Mouse (Mus musculus) urinary bladder, postnatal 14 days (tissue): ENCODE data around the gene Nup188.

Experiments used
- DNase-seq: peaks from one replicate; pipeline ENCODE4 v3.0.0; 2021; ENCODE audit warnings: low spot score

Nup188 gene

DNA sequence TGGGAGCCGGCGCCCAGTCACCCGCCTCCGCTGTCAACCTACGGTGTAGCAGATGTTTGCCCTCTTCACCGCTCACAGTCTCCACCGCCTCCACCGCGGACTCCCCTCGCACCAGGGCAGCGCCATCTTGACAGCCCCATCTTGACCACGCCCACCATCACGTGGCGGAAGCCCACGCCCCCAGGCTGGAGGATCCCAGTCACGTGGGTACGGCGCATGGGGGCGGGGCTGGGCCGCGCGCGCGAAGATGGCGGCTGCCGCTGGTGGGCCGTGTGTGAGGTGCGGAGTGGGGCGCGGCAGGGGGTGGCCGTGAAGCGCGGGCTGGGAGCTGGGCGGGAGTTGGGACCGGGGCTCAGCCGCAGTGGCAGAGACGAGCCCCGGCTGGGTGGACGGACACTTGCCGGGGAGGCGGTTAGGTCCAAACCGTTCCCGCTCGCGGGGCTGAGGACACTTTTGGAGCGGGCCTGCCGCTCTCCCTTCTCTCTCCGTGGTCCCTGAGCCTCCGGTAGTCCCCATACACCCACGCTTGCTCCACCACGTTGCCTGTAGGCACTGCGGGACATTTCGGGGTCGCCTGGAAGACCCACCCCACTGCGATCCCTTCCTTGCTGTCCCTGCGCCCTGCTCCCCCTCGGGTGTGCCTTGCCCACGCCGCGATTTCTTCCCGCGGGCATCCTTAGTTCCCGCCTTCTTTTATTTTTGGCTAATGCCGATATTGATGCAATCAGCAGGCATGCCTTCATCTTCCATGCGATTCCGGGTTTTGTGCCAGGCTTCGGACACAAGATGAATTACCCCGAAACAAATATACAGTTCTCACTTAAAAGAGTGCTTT lies at the start of gene Nup188, which contains the start of gene Dolk:
Nup188 (plus strand) TSS at position 206 of the 835 bp plus-strand sequence.
Dolk (minus strand) TSS at position 143 of the 835 bp plus-strand sequence.
- DNase-seq = peak; percentile 98

DNA sequence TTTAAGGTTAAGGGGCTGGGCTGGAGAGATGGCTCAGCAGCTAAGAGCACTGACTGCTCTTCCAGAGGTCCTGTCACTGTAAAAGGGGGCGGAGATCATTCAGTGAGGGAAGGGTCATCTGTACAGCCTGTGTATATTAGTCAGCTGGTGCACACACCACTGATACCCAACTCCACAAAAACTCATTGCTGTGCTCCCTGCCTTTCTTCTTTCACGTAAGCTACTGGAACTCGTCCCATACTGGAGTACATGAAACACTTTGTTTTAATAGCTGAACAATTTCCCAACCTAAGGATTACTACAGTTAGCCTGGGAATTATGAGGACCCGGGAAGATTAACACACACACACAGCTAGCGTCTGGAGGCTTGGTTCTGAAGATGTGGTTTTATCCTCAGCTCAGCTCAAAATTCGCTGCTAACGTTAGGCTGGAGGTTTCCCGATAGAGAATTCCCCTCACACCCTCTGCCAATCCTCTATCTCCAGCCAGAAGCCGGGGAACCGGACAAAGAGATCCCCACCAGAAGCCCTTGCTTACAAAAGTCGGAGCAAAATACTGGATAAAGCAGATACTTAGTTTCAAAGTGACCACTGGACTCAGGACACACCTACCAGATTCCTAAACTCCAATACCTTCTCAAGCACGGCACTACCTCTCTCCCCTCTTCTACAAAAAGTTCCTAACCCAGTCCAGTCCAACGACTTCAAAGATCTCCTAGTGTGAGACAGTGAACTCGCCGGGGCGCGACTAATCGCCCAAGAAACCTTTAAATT lies 49.6 kb upstream of the Nup188 start:
- no peak for DNase-seq

GRCm38 (mm10) chr2:30237199-30237880 lies 48.9 kb upstream of the Nup188 start, which contains the start of gene Lrrc8a:
TSS of gene Lrrc8a (plus strand) at chr2:30237715.
- DNase-seq = peak; percentile 100

- peak; percentile 70 for DNase-seq
Measured at GRCm38 (mm10) chr2:30237881-30238280, 48.3 kb upstream of the Nup188 start.

DNA sequence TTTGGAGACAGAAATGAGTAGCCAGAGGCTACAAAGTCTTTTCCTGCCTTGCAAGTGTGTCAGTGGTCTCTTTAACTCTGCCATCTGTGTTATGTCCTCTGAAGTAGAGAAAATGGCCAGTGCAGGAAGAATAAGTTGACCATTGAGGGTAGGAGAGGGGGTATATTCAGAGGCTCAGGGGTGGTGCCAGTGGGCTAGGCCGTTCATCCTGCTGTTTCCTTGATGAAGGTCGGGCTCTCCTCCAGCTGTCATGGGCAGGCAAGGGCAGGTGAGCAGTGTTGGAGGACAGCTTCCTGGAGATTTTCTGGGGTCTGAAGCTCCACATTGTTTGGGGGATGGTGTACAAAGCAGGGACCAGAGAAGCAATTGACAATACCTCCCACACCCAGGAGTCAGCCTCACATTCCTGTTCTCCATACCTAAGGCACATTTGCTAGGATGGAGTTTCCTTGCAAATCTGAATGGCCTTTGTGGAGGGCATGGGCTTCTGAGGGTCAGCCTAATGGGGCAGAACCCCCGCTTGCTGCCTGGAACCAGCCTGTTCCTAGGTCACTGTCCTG lies 47.2 kb upstream of the Nup188 start:
- no peak for DNase-seq

DNA sequence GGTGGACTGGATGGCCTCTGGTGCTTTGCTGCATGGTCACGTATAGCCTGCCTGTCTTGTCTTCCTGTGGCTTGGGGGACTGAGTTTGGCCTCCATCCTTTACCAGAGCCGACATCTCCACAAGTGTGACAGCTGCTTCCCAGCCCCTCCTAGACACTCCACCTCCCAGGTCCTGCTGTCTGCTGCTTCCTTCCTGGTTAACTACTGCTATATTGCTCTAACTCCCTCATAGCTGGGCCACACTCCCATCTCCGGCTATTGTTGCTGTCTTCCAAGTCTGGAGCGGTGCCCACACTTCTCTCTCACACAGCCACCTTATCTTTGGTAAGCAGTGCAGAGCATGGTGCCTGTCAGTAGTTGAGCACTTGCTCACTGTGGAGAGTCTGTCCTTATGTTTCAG lies 46.4 kb upstream of the Nup188 start:
- DNase-seq = no peak

DNA sequence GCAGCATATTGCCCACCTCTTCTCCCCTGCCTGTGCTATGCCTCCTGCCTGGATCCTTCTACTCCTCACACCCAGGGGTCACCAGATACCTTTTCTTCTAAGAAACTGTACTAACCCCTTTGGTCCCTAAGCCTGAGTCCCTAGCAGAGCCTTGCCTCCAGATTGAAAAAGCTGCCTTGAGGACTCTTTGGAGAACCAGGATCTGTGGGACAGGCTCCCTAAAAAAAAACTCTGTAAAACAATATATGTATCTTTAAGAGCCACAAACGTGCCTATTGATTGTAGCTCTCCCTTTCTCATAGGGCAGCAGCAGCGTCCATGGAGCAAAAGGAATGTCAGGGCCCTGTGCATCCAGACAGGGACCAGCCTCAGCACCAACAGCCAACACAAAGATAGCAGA lies 45.9 kb upstream of the Nup188 start, which contains the start of gene Gm28035:
Gm28035 (plus strand) TSS at position 301 of the 400 bp plus-strand sequence.
- no peak for DNase-seq

DNA sequence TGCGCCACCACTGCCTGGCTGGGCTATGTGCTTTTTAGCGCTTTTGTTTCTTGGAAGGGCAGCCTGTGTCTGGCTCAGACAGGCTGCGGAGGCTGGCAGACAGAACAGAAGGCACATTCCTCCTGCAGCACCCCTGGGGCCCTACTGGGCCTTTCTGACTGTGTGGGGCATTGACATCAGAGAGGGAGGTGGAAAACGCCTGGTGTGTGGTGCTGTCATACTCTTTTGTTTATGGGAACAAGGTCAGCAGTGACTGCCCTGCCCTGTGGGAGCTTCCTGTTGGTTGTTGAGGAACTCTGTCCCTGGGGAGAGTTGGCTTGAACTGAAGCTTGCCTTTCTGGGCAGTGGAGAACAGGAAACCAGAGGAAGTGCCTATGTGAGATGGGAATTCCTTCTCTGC lies 43.7 kb upstream of the Nup188 start:
- DNase-seq = peak; percentile 46

DNA sequence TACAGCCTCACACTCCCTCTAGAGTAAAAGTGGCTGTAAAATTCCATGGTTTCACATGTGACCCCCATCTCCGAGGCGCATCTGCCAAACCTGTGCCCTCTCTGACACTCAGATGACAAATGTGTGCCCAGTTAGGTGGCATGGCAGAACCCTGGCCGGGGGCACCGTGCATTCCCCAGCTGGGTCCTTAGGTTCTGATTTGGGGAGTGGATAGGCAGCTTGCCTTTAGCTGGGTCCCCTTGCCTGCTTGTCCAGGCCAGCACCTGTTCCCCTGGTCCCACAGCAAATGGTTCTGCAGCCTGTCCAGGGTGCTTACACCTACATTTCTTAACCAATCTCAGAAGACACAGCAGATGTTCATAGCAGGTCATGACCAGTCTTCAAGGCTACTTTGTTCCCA lies 42.8 kb upstream of the Nup188 start:
- DNase-seq = no peak

- DNase-seq = peak; percentile 60
Measured at GRCm38 (mm10) chr2:30244595-30245178, 41.5 kb upstream of the Nup188 start.

DNA sequence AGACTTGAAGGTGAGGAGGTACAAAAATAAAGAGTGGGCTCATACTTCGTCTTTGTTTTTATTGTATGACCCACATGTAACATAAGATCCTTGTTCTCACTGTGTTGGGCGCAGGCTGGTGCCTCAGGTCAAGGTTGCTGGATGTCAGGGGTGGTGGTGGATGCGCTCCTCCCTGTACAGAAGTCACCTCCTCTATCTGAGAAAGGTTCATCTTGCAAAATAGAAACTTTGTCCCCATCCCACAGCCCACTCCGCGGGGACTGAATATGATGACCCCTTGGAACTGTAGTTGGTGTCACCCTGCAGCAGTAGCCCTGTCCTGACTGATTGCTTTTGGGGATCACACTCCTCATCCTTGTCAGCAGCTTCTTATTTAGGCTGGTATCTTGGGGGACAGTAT lies 39.2 kb upstream of the Nup188 start:
- no peak for DNase-seq

GRCm38 (mm10) chr2:30247681-30248080 lies 38.5 kb upstream of the Nup188 start:
- no peak for DNase-seq

DNA sequence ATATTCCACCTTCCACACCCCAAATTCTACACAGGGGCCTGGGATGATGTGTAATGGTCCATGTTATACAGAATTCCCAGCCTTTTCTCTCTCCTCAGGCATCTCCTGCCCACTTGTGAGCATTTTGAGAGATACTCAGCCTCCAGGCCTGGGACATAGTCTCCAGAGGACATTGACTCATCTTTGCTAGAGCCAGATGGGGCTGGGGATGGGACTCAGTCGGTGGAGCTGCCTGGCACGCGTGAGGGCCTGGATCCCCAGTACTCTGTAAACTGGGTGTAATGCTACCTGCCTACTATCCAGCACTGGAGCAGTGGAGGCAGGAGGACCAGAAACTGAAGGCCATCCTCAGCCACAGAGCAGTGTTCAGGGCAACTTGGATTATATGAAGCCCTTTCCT lies 37.0 kb upstream of the Nup188 start:
- DNase-seq = no peak

DNA sequence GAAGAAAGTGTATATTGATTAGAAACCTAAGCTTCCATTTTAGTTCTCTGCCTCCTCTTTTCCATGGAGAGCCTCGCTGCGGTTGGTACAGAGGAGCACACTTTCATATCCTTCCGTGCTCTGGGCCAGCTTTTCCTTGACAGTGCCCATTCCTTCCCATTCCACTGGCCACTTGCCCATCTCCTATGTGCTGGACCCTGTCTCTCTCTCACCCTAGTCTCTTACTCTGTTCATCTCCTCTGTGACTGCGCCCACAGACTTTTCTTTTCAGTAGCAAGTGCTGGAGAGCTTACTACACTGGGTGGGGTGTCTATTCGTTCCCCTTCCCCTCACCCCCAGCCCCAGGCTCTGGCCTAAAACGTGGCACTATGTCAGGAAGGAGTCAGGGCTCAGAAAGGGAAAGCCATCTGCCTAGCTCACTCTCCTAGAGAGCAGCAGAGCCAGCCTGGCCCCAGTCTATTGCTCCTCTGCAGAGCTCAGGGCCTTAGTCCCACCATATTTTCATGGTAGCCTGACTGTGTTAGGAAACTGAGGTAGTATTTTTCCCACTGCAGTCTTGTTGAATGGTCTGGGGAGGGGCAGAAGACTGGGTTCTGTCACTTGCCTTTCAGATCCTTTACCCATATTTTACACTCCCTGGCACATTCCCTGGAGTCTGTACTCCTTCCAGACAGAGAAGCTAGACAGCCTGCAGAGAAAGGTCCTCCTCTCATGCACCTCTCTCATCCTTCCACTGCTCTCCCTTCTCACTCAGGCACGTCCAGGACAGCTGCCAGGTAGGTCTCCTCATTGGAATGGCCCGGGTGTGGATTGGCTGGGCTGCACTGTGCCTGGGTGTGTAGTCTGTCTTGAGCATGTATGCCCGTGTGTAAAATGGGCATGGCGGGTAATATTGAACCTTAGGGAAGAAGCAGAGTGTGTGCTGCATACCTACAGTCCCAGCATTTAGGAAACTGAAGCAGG lies 35.8 kb upstream of the Nup188 start:
- no peak for DNase-seq

- peak; percentile 81 for DNase-seq
Measured at GRCm38 (mm10) chr2:30251417-30252104, 34.6 kb upstream of the Nup188 start.

DNA sequence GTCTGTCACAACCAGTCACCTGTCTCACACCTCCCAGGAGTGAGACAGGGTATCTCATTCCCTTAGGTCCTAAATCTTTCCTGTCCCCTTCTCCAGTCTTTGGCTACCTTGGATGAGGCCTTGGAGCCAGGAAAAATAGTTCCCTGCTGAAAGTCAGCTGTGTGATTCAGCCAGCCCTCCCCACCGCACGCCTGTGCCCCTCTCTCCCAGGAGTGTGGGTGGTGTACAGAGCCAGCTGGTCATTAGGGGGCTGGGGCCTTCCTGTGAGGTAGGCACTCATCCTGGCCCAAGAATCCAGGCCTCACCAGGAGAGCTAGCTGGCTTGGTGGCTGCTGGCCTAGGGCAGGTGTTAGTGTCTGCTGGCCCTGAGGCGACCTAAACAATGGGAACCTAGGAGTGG lies 33.7 kb upstream of the Nup188 start:
- no peak for DNase-seq

GRCm38 (mm10) chr2:30253809-30254208 lies 32.4 kb upstream of the Nup188 start:
- DNase-seq = no peak

DNA sequence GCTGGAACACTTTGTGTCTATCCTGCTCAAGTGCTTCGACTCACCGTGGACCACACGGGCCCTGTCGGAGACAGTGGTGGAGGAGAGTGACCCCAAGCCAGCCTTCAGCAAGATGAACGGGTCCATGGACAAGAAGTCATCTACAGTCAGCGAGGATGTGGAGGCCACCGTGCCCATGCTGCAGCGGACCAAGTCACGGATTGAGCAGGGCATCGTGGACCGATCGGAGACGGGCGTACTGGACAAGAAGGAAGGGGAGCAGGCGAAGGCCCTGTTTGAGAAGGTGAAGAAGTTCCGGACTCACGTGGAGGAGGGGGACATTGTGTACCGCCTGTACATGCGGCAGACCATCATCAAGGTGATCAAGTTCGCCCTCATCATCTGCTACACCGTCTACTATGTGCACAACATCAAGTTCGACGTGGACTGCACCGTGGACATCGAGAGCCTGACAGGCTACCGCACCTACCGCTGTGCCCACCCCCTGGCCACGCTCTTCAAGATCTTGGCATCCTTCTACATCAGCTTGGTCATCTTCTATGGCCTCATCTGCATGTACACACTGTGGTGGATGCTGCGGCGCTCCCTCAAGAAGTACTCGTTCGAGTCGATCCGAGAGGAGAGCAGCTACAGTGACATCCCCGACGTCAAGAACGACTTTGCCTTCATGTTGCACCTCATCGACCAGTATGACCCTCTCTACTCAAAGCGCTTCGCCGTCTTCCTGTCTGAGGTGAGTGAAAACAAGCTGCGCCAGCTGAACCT lies 30.4 kb upstream of the Nup188 start:
- no peak for DNase-seq
